Mouse (Mus musculus) spleen, embryonic (tissue): ENCODE data around the gene Tef.

Experiments used
- CTCF ChIA-PET: fragments of 350-600 bp; sonication (Branson Sonifier 250); formaldehyde crosslinking; loops from one replicate; lab custom pipeline; 2022; lab: Charles Lee

Gene Tef

DNA sequence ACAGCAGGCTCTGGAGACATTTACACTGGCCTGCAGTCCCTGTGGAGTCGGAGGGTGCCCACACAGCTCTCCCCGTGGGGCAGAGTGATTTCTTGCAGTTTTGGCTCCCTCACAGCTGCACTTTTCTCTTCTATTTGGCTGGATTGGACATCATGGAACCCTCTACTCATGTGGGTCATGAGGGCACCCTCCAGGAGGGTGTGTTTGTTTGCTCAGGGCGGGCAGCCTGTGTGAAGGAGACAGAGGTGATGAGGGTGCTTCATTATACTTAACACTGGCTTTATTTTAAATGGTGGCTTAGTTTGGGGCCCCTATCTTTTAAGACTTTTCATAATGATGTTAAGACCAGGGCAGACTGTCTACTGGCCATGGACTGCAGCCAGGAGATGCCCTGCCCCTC lies 22.6 kb downstream of the Tef start:
- CTCF ChIA-PET = no interaction called here

DNA sequence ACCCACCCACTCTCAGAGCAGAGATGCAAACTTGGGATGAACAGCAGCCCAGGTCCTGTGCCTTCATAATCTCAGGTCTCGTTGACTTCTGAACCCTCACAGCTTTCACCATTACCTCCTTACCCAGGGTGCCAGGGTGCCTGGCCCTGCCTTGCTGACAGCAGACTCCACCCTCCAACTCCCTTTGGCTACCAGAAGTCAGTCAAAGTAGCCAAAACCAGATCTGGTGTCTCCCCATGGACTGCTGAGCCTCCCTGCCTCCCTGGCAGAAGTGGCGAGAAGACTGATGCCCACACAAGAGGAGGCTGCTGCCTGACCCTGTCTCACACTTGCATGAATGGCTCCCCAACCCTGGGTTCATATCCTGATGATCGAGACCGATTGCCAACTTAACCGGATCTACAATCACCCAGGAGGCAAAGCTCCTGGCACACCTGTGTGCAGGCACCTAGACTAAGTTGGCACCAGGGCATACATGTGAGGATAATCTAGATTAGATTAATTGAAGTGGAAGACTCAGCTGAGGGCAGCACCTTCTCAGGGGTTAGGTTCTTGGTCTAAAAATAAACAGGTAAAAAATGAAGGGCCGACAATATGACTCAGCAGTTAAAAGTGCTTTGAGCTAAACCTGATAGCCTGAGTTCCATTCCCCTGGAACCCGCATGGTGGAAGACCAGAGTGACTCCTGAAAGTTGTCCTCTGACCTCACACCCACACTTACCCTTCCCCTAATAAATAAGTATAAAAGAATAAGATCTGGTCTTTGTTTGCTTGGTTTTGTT lies 26.4 kb downstream of the Tef start:
- CTCF ChIA-PET = no interaction called here

DNA sequence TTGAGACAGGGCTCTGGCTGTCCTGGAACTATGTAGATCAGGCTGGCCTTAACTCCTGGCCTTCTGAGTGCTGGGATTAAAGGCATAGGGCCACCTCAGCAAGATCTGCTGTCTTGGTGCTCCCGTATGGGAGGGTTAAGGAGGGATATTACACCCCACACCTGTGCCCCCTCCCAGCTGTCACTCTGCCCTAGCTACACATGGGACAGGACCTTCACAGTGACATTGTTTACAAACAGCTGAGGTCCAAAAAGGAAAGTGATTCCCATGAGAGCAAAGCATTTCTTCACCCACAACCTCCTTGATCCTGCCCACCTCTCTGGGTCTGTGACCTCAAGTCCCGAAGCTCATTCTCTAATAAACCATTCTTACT lies 27.0 kb downstream of the Tef start:
- CTCF ChIA-PET = no interaction called here

DNA sequence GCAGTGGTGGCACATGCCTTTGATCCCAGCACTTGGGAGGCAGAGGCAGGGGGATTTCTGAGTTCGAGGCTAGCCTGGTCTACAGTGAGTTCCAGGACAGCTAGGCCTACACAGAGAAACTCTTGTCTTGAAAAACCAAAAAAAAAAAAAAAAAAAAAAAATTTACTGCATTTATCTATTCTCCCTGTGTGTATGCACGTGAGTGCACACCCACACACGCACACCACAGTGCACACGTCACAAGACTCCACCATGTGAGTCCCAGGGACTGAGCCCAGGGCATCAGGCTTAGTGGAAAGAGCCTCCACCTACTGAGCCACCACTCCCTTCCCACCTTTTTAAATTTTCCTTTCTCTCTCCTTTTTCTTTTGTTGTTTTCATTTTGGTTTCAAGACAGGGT lies 28.3 kb downstream of the Tef start:
- CTCF ChIA-PET = interaction anchor here (0.5 to 0.8 kb wide), 6 partner anchors 14 to 187 kb away, joined by 3 to 6 read pairs (median 4); no protein-coding TSS in a partner anchor

DNA sequence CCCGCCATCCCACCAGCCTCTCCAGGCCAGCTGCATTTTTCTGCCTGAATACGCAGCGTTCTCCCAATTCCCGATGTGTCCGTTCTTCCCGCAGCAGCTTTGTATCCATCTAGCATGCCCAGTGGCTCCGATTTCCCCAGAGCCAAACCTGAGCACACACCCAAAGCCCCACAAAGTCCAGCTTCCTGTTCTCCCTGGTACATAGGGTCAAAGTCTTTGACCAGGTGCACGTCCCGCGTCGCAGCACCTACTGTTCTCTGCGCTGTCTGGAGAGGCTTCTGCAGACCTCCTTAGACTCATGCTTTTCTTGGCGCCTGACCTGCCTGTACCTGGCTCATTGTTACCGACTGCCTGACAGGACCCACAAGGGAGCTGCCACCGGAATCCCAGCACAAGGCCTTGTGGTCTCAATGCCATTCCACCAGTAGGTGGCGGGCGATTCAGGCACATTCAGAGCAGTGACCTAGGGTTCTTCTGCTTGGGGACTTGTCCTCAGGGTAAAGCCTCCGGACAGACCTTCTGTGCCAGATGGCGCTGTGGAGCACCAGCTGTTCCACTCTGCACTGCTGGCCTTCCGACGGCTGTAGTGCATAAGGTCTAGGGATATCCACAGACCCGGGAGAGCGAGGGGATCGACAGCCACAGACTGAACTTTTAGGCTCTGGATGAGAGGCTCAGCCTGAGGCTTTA lies 29.1 kb downstream of the Tef start:
- CTCF ChIA-PET = interaction anchor here (0.5 to 1.0 kb wide), 9 partner anchors 13 to 189 kb away, joined by 3 to 6 read pairs (median 4); no protein-coding TSS in a partner anchor

DNA sequence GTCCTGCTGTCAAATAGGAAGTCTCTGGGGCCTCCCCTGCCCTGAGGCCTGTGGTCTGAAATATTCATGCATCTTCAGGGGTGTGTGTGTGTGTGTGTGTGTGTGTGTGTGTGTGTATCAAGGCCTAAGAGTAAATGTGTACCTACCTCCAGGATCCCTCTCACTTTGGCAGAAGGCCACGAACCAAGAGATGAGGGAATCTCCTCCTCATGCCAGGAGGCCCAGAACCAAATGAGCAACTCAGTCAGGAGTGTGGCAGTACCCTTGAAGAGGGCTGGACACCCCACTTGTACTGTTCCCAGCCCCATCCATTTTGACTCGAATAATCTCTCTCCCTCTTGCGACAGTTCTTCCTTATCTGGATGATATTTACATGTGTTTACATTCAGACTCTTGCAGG lies 30.0 kb downstream of the Tef start:
- CTCF ChIA-PET = interaction anchor here (0.6 to 0.7 kb wide), 3 partner anchors 28 to 190 kb away, joined by 3 to 5 read pairs (median 3); no protein-coding TSS in a partner anchor

DNA sequence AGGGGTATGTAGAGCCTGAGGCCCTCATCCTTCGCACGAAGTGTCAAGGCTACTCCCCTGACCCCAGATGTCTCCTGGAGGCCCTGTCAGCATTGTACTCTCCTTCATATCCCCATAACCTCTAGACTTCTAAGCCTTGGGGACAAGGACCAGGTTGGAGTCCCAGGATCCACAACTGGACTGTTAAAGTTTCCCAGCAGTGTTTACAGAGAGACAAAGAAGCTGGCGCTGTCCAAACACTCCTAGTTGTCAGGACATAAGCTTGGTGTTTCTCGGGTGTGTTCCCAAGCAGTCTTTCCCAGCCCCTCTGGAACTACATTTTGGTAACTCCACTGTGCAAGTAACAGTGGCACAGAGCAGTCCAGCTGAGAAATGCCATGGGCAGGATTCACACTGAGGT lies 31.3 kb downstream of the Tef start:
- CTCF ChIA-PET = interaction anchor here (0.7 kb wide), 1 partner anchor 116 kb away, joined by 5 read pairs; no protein-coding TSS in a partner anchor

DNA sequence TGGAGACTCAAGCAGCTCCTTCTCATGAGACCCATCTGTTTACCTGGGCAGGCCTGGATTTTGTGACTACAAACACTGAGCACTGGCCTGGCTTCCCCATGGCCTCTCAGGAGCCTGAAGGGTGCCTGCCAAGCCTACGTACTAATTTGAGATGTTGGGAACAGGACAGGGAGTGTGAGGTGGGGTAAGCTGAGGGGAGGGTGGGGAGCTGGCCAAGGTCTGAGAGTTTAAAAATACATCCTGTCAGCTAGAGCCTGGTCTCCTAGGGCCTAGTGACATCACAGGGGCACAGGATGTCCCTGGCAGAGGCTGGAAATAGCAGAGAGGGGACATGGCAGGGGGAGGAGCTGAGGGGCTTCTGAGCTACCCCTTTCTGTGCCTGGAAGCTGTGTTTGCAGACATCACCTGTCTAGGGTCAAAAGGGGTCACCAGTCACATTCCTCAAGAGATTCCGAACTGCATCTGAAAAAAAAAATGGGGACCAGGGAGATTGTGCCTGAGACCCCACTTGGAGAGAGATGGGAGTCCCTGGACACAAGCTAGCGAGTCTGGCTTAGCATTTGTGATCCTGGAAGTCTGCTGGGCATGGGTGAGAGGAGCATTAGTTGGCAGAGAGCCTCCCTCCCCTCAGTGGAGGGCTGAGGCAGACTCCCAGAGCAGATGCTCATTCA lies 32.1 kb downstream of the Tef start:
- CTCF ChIA-PET = interaction anchor here (0.6 to 0.7 kb wide), 3 partner anchors 57 to 116 kb away, joined by 3 to 5 read pairs (median 5); no protein-coding TSS in a partner anchor

DNA sequence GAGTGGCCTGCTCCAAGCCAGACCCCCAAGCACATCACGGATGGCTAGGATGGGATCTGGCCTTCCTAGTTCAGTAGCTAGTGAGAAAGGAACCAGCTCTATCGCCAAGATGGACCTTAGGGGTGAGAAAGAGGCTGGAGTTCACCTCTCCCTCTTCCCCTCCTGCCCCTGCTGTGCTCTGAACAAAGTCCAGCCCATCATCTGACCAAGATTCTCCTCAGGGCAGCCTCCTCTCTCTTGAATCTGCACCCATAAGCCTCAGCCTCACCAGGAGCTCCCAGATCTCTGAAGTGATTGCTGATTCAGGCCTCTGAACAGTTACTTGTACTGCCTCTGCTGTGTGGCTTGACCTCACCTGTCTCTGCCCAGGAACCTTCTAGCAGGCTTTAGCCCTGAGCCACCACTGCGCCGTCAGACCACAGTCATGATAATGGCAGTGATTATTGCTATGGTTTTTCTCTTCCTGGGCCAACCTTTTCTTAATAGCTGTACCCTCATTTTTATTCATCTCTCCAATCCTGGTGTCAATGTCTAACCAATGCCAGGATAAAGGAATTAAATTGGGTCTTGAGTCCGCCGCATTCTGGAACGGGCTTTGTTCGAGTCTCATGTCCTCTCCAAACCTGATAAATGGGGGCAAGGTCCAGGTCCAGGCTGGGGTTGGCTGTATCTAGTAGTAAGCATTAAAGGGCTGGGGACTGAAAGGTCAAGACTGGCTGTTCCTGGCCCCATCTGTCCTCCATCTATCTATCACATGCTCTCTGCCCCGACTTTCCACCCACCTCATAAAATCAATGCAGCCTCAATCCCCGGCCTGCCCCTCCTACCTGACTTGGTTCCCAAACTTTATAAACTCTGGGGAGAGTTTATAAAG lies 33.0 kb downstream of the Tef start:
- CTCF ChIA-PET = interaction anchor here (0.6 to 0.7 kb wide), 2 partner anchors 56 to 1240 kb away, joined by 3 to 15 read pairs; no protein-coding TSS in a partner anchor

DNA sequence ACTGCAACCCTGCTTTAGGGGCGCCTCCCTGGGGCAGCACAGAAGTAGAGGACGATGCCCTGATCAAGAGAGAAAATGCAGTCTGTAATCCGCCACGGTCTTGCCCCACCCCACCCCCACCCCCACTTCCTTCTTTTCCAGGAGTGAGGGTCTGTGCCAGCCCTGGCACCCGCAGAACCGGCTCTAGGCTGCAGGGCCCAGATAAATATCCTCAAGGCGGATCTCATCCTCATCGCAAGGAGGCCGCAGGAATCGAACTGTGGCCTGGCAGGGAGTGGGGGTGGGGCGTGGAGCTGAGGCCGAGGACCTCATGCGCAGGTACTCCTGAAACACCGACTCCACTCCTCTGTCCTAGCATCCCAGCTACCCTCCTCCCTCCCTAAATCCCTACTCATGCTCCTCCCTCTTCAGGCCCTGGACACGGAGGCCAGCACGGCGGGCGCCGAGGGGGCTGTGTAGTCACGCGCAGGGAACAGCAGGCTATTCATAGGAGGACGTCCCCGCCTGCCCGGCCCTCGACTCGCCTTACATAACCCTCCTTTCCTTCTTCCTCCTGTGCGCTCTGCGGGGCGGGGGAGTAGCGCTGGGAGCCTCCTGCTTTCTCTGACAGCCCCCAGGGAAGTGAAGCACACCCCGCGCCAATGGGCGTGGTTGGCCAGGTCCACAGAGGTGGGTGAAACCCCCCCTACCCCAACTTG lies 34.1 kb downstream of the Tef start:
- CTCF ChIA-PET = interaction anchor here (0.7 kb wide), 1 partner anchor 1239 kb away, joined by 15 read pairs; no protein-coding TSS in a partner anchor

DNA sequence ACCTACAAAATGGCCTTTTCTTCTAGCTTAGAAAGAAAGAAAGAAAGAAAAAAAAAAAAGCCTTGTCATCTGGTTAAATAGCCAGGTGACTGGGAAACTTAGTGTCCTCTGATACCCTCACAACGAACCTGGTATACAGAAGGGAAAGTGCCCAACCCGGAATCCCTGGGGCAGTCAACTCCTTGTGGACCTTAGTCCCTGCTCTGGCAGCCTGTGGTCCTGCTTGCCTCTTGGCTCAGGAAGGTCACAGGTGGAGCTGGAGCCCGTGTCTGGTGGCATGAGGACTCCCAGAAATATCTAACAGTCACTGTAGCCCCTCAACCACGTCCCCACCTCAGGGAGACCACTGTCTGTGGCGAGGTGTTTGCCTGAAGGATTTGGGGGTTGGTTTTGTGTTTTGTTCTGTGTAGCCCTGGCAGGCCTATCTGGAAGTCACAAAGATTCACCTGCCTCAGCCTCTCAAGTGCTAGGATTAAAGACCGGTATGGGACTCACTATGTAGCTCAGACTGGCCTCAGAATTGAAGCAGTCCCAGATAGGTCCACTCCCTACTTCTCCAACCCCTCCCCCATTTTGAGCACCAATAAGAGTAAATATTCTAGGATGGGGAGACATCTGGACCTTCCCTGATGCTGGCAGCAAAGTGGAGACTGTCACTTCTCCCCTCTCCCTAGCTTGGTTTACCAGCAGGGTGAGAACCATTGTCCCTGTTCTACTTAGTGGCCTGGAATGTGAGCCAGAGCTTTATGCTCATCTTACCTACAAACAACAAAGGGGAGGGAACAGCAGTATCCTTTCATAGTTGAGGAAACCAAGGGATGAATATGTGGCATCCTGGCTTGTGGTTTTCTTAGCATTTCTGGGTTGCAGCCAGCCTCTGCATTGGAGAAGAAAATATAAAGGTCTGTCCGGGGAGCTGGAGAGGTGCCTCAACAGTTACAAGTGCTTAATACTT lies 35.0 kb downstream of the Tef start:
- CTCF ChIA-PET = no interaction called here

DNA sequence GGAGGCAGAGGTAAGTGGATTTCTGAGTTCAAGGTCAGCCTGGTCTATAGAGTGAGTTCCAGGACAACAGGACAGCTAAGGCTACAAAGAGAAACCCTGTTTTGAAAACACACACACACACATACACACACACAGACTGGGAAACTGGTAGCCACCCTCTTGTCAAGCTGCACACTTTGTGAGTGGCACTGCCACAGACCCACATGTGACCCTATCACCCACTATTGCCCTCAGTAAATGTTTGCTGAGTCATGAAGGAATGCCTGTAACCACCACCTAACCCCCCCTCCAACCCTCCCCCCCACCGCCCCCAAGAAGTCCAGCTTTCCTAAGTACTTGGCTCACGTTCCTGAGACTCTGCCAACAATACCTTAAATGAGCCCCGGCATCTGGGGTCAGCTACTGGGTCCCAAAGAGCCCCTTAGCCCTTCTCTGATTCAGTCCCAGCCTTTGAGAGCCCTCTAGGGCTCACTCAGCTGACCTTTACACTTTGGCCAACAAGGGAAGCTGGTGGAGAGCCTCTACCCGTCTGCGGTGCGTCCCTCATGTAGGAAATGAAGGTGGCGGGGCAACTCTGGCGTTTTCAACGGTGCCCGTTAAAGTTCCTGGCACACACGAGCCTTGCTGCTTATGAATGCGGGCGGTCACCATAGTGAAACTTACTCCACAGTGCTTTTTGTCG lies 36.5 kb downstream of the Tef start:
- CTCF ChIA-PET = no interaction called here

DNA sequence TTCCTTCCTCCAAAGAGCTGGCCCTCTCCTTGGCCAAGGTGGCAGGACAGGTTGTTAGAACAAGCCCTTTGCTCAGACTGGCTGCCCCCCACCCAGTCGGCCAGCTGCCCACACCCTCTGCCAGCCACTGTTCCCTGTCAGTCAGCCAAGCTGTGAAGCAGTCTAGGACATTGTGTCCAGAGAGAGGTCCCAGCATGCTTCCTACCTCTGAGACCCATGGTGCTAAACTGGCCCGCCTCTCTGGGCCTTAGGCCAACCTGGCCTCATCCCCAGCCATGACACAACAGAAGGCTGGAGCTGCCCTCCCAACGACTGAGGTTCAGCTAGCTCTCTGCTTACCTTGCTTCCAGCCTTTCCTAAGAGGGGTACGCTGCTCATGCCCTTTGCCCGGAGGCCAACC lies 37.4 kb downstream of the Tef start:
- CTCF ChIA-PET = no interaction called here

DNA sequence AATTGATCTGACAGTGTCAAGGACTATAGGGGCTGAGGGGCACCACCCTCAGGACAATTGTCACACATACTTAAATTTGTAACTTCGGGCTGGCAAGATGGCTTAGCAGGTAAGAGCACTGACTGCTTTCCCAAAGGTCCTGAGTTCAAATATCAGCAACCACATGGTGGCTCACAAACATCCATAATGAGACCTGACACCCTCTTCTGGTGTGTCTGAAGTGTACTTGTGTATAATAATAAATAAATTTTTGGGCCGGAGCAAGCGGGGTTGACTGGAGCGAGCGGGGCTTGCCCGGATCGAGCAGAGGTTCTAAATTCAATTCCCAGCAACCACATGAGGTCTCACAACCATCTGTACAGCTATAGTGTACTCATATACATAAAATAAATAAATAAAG lies 38.1 kb downstream of the Tef start:
- CTCF ChIA-PET = no interaction called here

DNA sequence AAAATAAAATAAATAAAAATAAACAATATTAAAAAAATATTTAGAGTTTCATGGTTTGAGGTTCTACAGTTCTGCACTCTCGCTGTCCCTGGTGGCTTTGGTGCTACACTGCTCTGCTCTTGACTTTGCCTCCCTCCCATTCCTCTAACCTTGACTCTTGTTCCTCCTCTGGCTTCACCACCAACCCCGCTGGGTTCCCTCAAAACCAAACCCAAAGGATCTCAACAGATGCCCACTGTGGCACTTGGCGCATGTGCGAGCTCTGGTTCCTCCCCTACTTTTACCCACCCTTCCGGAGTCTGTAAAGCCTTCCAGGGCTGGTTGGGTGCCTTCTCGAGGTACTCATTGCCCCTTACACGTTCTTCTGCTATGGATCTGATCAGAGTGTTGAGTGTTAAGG lies 40.1 kb downstream of the Tef start:
- CTCF ChIA-PET = interaction anchor here (1.0 kb wide), 1 partner anchor 148 kb away, joined by 3 read pairs; no protein-coding TSS in a partner anchor

DNA sequence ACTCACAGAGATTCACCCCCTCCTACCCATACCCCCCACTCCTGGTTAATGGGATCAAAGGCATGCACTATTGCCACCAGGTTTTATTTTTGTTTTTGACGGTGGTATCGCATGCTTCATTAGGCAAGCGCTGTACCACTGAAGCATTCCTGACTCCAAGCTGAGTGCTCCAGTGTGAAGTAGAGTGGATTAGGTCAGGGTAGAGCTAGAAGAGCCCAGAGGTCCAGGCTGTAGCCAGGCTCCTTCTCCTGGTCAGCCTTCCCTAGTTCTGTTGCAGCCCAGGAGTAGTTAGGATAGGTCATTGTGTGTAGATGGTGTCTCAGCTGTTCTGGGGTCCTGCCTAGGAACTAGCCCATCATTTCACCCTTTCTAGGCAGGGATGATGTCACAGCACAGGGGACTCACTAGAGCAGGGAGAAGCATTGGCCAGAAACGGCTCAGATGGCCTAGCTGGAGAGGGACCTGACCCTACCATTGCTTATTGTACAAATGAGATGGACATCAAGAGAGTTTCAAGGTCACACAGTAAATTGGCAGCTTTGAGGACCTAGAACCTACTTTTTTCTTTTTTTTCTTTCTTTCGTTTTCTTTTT lies 42.9 kb downstream of the Tef start:
- CTCF ChIA-PET = interaction anchor here (0.7 kb wide), 2 partner anchors 14 to 72 kb away, joined by 5 to 6 read pairs; no protein-coding TSS in a partner anchor

DNA sequence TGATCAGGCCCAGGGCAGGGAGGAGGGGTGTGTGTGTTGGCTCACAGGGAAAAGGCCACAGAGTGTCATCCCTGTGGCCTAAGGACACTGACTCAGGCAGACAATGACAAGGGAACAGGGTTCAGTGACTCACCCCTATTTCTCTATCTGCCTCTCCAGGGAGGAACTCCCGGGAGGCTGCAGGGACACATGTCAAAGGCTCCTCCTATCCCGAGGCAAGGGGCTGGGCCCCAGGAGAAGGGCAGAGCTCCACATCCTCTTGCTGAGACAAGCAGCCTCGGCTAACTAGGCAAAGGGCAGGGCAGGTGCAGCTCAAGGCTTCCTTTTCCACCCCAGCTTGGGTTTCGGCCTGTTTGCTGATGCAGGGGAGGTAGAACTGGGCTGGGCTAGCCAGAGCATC lies 43.5 kb downstream of the Tef start:
- CTCF ChIA-PET = no interaction called here

DNA sequence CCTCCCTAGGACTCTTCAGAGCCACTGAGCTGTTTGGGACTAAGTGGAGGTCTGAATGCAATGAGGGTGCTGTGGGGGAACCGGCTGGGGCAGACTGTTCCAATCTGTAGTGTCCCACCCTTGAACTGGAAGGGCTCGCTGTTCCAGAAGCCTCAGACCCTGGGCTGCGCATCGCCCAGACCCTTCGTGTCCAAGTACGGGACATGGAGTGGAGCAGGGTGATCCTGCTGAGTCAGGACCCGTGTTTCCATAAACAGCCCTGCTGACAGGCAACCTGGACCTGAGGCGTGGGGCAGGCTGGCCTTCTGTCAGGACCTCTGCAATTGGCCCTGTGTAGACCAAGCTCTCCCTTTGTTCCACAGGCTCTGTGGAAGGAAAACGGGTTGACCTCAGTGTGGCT lies 44.5 kb downstream of the Tef start:
- CTCF ChIA-PET = interaction anchor here (0.7 kb wide), 1 partner anchor 63 kb away, joined by 6 read pairs; no protein-coding TSS in a partner anchor
